Mouse (Mus musculus): ENCODE measurements around the gene Syn3. TPM values are rescaled to one million over a fixed set of nuclear protein-coding genes. Genes with fewer than 3 reads are reported as not detected.

Syn3 gene
- polyA plus RNA-seq, 1 experiment from 2014 or later = 2.1 TPM

DNA sequence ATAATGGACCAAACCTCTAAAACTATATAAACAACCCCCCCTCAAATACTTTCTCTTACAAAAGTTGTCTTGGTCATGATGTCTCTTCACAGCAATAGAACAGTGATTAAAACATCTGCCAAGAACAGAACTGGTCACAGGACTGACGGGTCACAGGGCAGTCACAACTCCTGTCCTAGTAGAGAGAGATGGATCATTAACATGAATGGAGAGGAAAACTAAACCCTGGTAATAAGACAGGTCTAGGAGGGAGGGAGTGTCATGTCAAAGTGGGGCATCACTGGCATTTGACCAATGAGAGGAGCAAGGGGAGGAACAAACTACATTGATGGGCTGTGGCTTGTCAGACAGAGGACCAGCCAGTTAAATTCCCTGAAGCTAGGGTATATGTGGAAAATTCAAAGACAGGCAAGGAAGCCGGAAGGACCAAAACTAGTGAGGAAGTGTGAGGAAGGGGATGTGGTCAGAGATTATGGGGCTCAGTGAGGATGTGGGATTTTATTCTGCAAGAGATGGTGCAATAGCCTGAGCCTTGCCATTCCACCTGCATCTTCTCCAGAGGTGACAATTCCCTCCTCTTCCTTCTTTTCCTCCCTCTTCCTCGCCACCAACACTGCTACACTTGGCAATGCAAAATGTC is 76.8 kb downstream of the Syn3 start:
- ATAC-seq (no peak), DNase-seq (ENCODE audit: low read depth, low spot score) (no peak)
- TF ChIP-seq CTCF (IDR thresholded peaks at IDR 0.05) = no peak
- no peaks in the 10 kb centered on the region for H3K27me3 ChIP-seq
- in situ Hi-C loops (cut with MboI; ENCODE audit: low pct_unique_long_range_greater_than_20kb) = no loop called here
- ChIA-PET POLR2A (no interaction called here), CTCF (no interaction called here)

DNA sequence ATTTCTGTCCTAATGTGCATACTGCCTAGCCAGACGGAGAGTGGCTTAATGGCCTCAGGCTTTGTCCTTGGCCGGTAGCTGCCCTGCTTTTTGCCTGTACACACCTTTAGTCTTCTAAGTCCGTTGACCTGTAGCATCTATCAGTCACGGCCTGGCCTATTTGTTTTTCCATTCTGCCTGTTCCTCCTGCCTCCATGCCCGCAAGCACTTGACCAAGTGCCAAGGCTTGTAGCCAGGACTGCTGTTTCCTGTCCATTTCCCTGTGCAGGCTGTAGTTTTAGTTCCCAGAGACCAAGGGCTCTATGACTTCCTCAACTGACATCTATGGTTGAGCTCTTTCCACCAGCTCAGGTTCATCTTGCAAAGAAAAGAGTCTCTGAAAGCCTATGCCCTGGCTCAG is 79.8 kb downstream of the Syn3 start:
- ChIA-PET POLR2A (no interaction called here), CTCF (interaction anchor here (1.3 kb wide), 1 partner anchor 13 kb away, joined by 3 read pairs; no protein-coding TSS in a partner anchor)
- no peaks in the 10 kb centered on the region for H3K27me3 ChIP-seq
- no peak for TF ChIP-seq CTCF (IDR thresholded peaks at IDR 0.05)
- ATAC-seq = no peak
- in situ Hi-C loops (cut with MboI; ENCODE audit: low pct_unique_long_range_greater_than_20kb) = no loop called here
- no peak for DNase-seq (ENCODE audit: low read depth, low spot score)

GRCm38 (mm10) chr10:86418345-86418744 is 80.4 kb downstream of the Syn3 start:
- ATAC-seq (no peak), DNase-seq (ENCODE audit: low read depth, low spot score) (no peak)
- in situ Hi-C loops (cut with MboI; ENCODE audit: low pct_unique_long_range_greater_than_20kb) = no loop called here
- ChIA-PET CTCF (no interaction called here), POLR2A (no interaction called here)
- no peaks in the 10 kb centered on the region for H3K27me3 ChIP-seq
- peak; percentile 69 for TF ChIP-seq CTCF (IDR thresholded peaks at IDR 0.05)

DNA sequence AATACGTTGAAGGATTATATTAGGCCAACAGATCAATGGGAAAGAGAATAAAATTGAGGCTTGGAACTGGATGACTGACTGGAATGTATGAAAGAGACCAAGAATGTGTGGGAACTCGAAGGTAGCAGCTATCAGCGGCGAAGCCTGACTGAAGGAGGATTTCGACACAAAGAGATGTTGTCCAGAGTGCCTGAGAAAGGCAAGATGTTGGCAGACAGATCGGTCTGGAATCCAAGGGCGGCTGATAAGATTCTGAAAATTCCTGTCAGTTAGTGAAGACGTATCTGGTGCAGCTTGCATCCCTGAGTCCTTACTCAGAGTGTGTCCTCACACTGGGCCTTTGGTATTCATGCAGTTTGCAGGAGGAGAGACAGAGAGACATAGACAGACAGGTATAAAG is 81.9 kb downstream of the Syn3 start:
- no peak for DNase-seq (ENCODE audit: low read depth, low spot score)
- peak; percentile 26 for ATAC-seq
- in situ Hi-C loops (cut with MboI; ENCODE audit: low pct_unique_long_range_greater_than_20kb) = no loop called here
- no peak for TF ChIP-seq CTCF (IDR thresholded peaks at IDR 0.05)
- no peaks in the 10 kb centered on the region for H3K27me3 ChIP-seq
- ChIA-PET CTCF (interaction anchor here (1.0 to 1.1 kb wide), 2 partner anchors 21 to 395 kb away, joined by 3 read pairs; no protein-coding TSS in a partner anchor), POLR2A (interaction anchor here (0.9 kb wide), 1 partner anchor 12 kb away, joined by 3 read pairs; no protein-coding TSS in a partner anchor)

DNA sequence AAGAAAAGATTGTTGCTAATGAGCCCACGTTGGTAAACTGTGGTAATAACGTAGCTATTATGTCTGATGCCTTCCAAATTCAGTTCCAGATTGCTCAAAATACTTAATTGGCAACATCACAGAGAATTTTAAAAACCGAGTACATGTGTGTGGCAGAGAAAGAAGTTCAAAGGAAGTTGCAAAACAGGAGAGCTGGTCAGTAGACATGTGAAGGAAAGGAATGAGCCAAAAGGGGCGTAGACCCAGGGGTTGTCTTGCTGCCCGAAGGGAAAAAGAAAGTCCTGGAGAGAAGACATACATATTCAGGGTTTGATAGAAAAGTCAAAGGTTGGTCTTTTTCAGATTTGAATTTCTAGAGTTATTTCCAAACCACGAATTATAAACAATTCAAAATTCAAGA is 87.8 kb downstream of the Syn3 start:
- TF ChIP-seq CTCF (IDR thresholded peaks at IDR 0.05) = no peak
- no peaks in the 10 kb centered on the region for H3K27me3 ChIP-seq
- ChIA-PET CTCF (interaction anchor here (0.8 to 1.2 kb wide), 3 partner anchors 9 to 33 kb away, joined by 3 read pairs; no protein-coding TSS in a partner anchor), POLR2A (no interaction called here)
- ATAC-seq (no peak), DNase-seq (ENCODE audit: low read depth, low spot score) (no peak)
- in situ Hi-C loops (cut with MboI; ENCODE audit: low pct_unique_long_range_greater_than_20kb) = no loop called here

- POLR2A ChIA-PET = no interaction called here
- in situ Hi-C loops (cut with MboI; ENCODE audit: low pct_unique_long_range_greater_than_20kb) = no loop called here
- no peak for TF ChIP-seq CTCF (IDR thresholded peaks at IDR 0.05)
- CTCF ChIA-PET = no interaction called here
- ATAC-seq (no peak), DNase-seq (ENCODE audit: low read depth, low spot score) (no peak)
- H3K27me3 ChIP-seq = no peaks in the 10 kb centered on the region
Measured at GRCm38 (mm10) chr10:86406952-86407351, 91.7 kb downstream of the Syn3 start.

DNA sequence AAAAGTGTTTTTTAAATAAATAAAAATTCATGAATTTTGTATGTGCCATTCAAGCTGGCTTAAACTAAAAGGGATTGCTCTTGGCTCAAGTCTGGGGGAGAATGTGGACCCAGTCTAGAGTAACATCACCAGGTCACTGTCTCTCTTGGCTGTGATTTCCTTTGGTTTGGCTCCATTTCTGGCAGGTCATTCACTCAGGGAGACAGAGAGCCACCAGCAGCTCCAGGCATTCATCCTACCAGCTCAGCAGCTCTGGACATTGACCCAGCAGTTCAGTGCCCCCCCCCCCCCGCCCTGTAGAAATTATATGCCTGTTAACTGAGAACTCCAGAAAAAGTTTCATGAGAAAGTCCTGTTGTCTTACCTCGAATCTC is 100.4 kb downstream of the Syn3 start:
- ATAC-seq (no peak), DNase-seq (ENCODE audit: low read depth, low spot score) (no peak)
- in situ Hi-C loops (cut with MboI; ENCODE audit: low pct_unique_long_range_greater_than_20kb) = no loop called here
- CTCF ChIA-PET = no interaction called here
- H3K27me3 ChIP-seq = no peaks in the 10 kb centered on the region
- POLR2A ChIA-PET = interaction anchor here (0.7 kb wide), 1 partner anchor 358 kb away, joined by 3 read pairs; no protein-coding TSS in a partner anchor
- TF ChIP-seq CTCF (IDR thresholded peaks at IDR 0.05) = no peak

- in situ Hi-C loops (cut with MboI; ENCODE audit: low pct_unique_long_range_greater_than_20kb) = no loop called here
- ATAC-seq (no peak), DNase-seq (ENCODE audit: low read depth, low spot score) (no peak)
- POLR2A ChIA-PET = interaction anchor here (0.7 kb wide), 1 partner anchor 357 kb away, joined by 3 read pairs; no protein-coding TSS in a partner anchor
- H3K27me3 ChIP-seq = no peaks in the 10 kb centered on the region
- CTCF ChIA-PET = no interaction called here
- no peak for TF ChIP-seq CTCF (IDR thresholded peaks at IDR 0.05)
Measured at GRCm38 (mm10) chr10:86397577-86398346, 100.9 kb downstream of the Syn3 start.

DNA sequence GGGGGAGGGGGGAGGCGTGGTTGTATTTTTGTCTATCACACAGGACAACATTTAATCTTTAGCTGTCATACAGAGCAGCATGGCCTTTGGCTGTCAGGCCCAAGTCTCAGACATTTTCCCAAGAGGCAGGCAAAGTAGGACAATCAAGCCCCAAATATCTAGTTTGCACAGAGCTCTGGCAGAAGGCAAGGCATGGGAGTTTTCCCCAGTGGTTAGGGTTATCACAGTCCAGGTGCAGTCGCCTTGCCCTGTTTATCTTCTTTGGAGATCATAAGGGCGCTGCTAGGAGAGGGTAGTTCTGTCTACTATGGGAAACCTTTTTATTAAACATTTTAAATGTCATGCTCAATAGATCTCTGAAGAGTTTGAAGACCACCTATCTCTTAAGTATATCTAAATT is 106.3 kb downstream of the Syn3 start:
- no peak for TF ChIP-seq CTCF (IDR thresholded peaks at IDR 0.05)
- in situ Hi-C loops (cut with MboI; ENCODE audit: low pct_unique_long_range_greater_than_20kb) = no loop called here
- H3K27me3 ChIP-seq = no peaks in the 10 kb centered on the region
- DNase-seq (ENCODE audit: low read depth, low spot score) = no peak
- no peak for ATAC-seq
- CTCF ChIA-PET = interaction anchor here (1.3 kb wide), 1 partner anchor 9 kb away, joined by 3 read pairs; no protein-coding TSS in a partner anchor
- POLR2A ChIA-PET = no interaction called here

GRCm38 (mm10) chr10:86389913-86390312 is 108.8 kb downstream of the Syn3 start:
- POLR2A ChIA-PET = no interaction called here
- no peak for TF ChIP-seq CTCF (IDR thresholded peaks at IDR 0.05)
- DNase-seq (ENCODE audit: low read depth, low spot score) (peak; percentile 15), ATAC-seq (peak; percentile 87)
- in situ Hi-C loops (cut with MboI; ENCODE audit: low pct_unique_long_range_greater_than_20kb) = no loop called here
- CTCF ChIA-PET = interaction anchor here (0.7 kb wide), 1 partner anchor 36 kb away, joined by 3 read pairs; no protein-coding TSS in a partner anchor
- no peaks in the 10 kb centered on the region for H3K27me3 ChIP-seq

GRCm38 (mm10) chr10:86389357-86389756 is 109.3 kb downstream of the Syn3 start:
- CTCF ChIA-PET = interaction anchor here (0.7 kb wide), 1 partner anchor 36 kb away, joined by 3 read pairs; no protein-coding TSS in a partner anchor
- ATAC-seq (no peak), DNase-seq (ENCODE audit: low read depth, low spot score) (no peak)
- in situ Hi-C loops (cut with MboI; ENCODE audit: low pct_unique_long_range_greater_than_20kb) = no loop called here
- H3K27me3 ChIP-seq = no peaks in the 10 kb centered on the region
- POLR2A ChIA-PET = no interaction called here
- no peak for TF ChIP-seq CTCF (IDR thresholded peaks at IDR 0.05)
